Mouse (Mus musculus): ENCODE results near the gene Psme2. TPM values are rescaled to one million over a fixed set of nuclear protein-coding genes. Genes with fewer than 3 reads are reported as not detected.

Gene Psme2
- polyA plus RNA-seq, 1 experiment from 2014 or later: 212 TPM

Other genes starting within 250 kb of the Psme2 start
- gene Dhrs4, start 112.4 kb downstream of the Psme2 start, polyA plus RNA-seq (2016; fragmentation: Nextera tagmentation; extraction: Ambion mirVana): 41.5 and 41.7 TPM in 2 replicates
- 16.1 and 16.8 TPM in 2 replicates for gene Carmil3, start 100.5 kb downstream of the Psme2 start, polyA plus RNA-seq (2016; fragmentation: Nextera tagmentation; extraction: Ambion mirVana)
- 1.4 and 2.4 TPM in 2 replicates for gene Cpne6, start 80.7 kb downstream of the Psme2 start, polyA plus RNA-seq (2016; fragmentation: Nextera tagmentation; extraction: Ambion mirVana)
- gene Nrl, start 66.1 kb downstream of the Psme2 start, polyA plus RNA-seq (2016; fragmentation: Nextera tagmentation; extraction: Ambion mirVana): 0.10 and 0.19 TPM in 2 replicates
- 18.2 and 21.0 TPM in 2 replicates for gene Pck2, start 50.8 kb downstream of the Psme2 start, polyA plus RNA-seq (2016; fragmentation: Nextera tagmentation; extraction: Ambion mirVana)
- gene Dcaf11, start 31.1 kb downstream of the Psme2 start, polyA plus RNA-seq (2016; fragmentation: Nextera tagmentation; extraction: Ambion mirVana): 103 and 105 TPM in 2 replicates
- not detected in 2 replicates for gene A730061H03Rik, start 30.7 kb downstream of the Psme2 start, polyA plus RNA-seq (2016; fragmentation: Nextera tagmentation; extraction: Ambion mirVana)
- 4.0 and 4.3 TPM in 2 replicates for gene Fitm1, start 15.5 kb downstream of the Psme2 start, polyA plus RNA-seq (2016; fragmentation: Nextera tagmentation; extraction: Ambion mirVana)
- 120 and 128 TPM in 2 replicates for gene Psme1, start 13.0 kb downstream of the Psme2 start, polyA plus RNA-seq (2016; fragmentation: Nextera tagmentation; extraction: Ambion mirVana)
- gene Emc9, start 5.8 kb downstream of the Psme2 start, polyA plus RNA-seq (2016; fragmentation: Nextera tagmentation; extraction: Ambion mirVana): 8.9 and 12.7 TPM in 2 replicates
- gene Rnf31, start 595 bp upstream of the Psme2 start, polyA plus RNA-seq (2016; fragmentation: Nextera tagmentation; extraction: Ambion mirVana): 17.8 and 21.0 TPM in 2 replicates
- 8.8 and 9.0 TPM in 2 replicates for gene Irf9, start 12.5 kb upstream of the Psme2 start, polyA plus RNA-seq (2016; fragmentation: Nextera tagmentation; extraction: Ambion mirVana)
- gene Rec8, start 26.9 kb upstream of the Psme2 start, polyA plus RNA-seq (2016; fragmentation: Nextera tagmentation; extraction: Ambion mirVana): 20.6 and 22.8 TPM in 2 replicates
- gene Ipo4, start 44.8 kb upstream of the Psme2 start, polyA plus RNA-seq (2016; fragmentation: Nextera tagmentation; extraction: Ambion mirVana): 73.7 and 85.6 TPM in 2 replicates
- 2.1 and 3.6 TPM in 2 replicates for gene Gm49378, start 46.8 kb upstream of the Psme2 start, polyA plus RNA-seq (2016; fragmentation: Nextera tagmentation; extraction: Ambion mirVana)
- 62.7 and 68.6 TPM in 2 replicates for gene Tm9sf1, start 52.7 kb upstream of the Psme2 start, polyA plus RNA-seq (2016; fragmentation: Nextera tagmentation; extraction: Ambion mirVana)
- gene Tssk4, start 59.1 kb upstream of the Psme2 start, polyA plus RNA-seq (2016; fragmentation: Nextera tagmentation; extraction: Ambion mirVana): 0.53 and 0.77 TPM in 2 replicates
- gene Mdp1, start 69.4 kb upstream of the Psme2 start, polyA plus RNA-seq (2016; fragmentation: Nextera tagmentation; extraction: Ambion mirVana): 70.1 and 71.0 TPM in 2 replicates
- gene Gmpr2, start 80.8 kb upstream of the Psme2 start, polyA plus RNA-seq (2016; fragmentation: Nextera tagmentation; extraction: Ambion mirVana): 60.7 and 61.6 TPM in 2 replicates
- 555 and 567 TPM in 2 replicates for gene Nedd8, start 81.0 kb upstream of the Psme2 start, polyA plus RNA-seq (2016; fragmentation: Nextera tagmentation; extraction: Ambion mirVana)
- 44.1 and 45.7 TPM in 2 replicates for gene Tinf2, start 90.7 kb upstream of the Psme2 start, polyA plus RNA-seq (2016; fragmentation: Nextera tagmentation; extraction: Ambion mirVana)
- gene Tgm1, start 122.8 kb upstream of the Psme2 start, polyA plus RNA-seq (2016; fragmentation: Nextera tagmentation; extraction: Ambion mirVana): 0.34 and 0.36 TPM in 2 replicates
- gene Rabggta, start 131.2 kb upstream of the Psme2 start, polyA plus RNA-seq (2016; fragmentation: Nextera tagmentation; extraction: Ambion mirVana): 42.0 and 46.3 TPM in 2 replicates
- 74.1 and 81.8 TPM in 2 replicates for gene Dhrs1, start 154.6 kb upstream of the Psme2 start, polyA plus RNA-seq (2016; fragmentation: Nextera tagmentation; extraction: Ambion mirVana)
- 44.2 and 47.0 TPM in 2 replicates for gene Nop9, start 154.6 kb upstream of the Psme2 start, polyA plus RNA-seq (2016; fragmentation: Nextera tagmentation; extraction: Ambion mirVana)
- gene Cideb, start 167.3 kb upstream of the Psme2 start, polyA plus RNA-seq (2016; fragmentation: Nextera tagmentation; extraction: Ambion mirVana): 0.30 TPM in 1 of 2 replicates, not detected in the other
- 0.37 and 0.52 TPM in 2 replicates for gene Ltb4r2, start 170.3 kb upstream of the Psme2 start, polyA plus RNA-seq (2016; fragmentation: Nextera tagmentation; extraction: Ambion mirVana)
- 0.23 and 0.37 TPM in 2 replicates for gene Ltb4r1, start 174.8 kb upstream of the Psme2 start, polyA plus RNA-seq (2016; fragmentation: Nextera tagmentation; extraction: Ambion mirVana)
- gene Adcy4, start 193.0 kb upstream of the Psme2 start, polyA plus RNA-seq (2016; fragmentation: Nextera tagmentation; extraction: Ambion mirVana): 9.2 and 10.1 TPM in 2 replicates
- gene Ripk3, start 197.8 kb upstream of the Psme2 start, polyA plus RNA-seq (2016; fragmentation: Nextera tagmentation; extraction: Ambion mirVana): 7.9 and 8.7 TPM in 2 replicates
- 22.0 and 24.8 TPM in 2 replicates for gene Nfatc4, start 232.0 kb upstream of the Psme2 start, polyA plus RNA-seq (2016; fragmentation: Nextera tagmentation; extraction: Ambion mirVana)